Mouse (Mus musculus) forebrain, embryonic 11.5 days (tissue): ENCODE measurements around the gene Igfn1. TPM values are rescaled to one million over a fixed set of nuclear protein-coding genes. Genes with fewer than 3 reads are reported as not detected.

Experiments used
- ATAC-seq: fragments of 200-750 bp; cut with Nextera tagmentation; replicated peaks from 2 replicates; pipeline ENCODE4 v1.8.0; 2017; ENCODE audit warnings: moderate TSS enrichment; ENCODE audit not compliant: low FRiP score
- DNase-seq: peaks from one replicate; pipeline ENCODE4 v3.0.0-alpha.2; 2017; ENCODE audit warnings: low spot score
- H3K27ac ChIP-seq: fragments of 300-500 bp; sonication (generic); 2 replicates; pipeline ENCODE4 v1.5.1; 2014; ENCODE audit warnings: low read depth, low read length
- H3K27me3 ChIP-seq: fragments of 300-500 bp; sonication (generic); 2 replicates; pipeline ENCODE4 v1.6.1; 2014; ENCODE audit warnings: mild to moderate bottlenecking, low read length, mixed read lengths; ENCODE audit not compliant: control insufficient read depth, insufficient read depth
- H3K36me3 ChIP-seq: fragments of 300-500 bp; sonication (generic); 2 replicates; pipeline ENCODE4 v1.6.1; 2014; ENCODE audit warnings: mild to moderate bottlenecking, low read length, moderate library complexity, mixed read lengths; ENCODE audit not compliant: control insufficient read depth, insufficient read depth
- H3K4me1 ChIP-seq: fragments of 300-500 bp; sonication (generic); replicated peaks from 2 replicates; pipeline ENCODE4 v1.6.1; 2014; ENCODE audit warnings: low read length, mixed read lengths; ENCODE audit not compliant: control insufficient read depth, insufficient read depth
- H3K4me2 ChIP-seq: fragments of 300-500 bp; sonication (generic); 2 replicates; pipeline ENCODE4 v1.6.1; 2014; ENCODE audit warnings: low read depth, mild to moderate bottlenecking, low read length, moderate library complexity, mixed read lengths; ENCODE audit not compliant: severe bottlenecking
- H3K4me3 ChIP-seq: fragments of 300-500 bp; sonication (generic); 2 replicates; pipeline ENCODE4 v1.5.1; 2014; ENCODE audit warnings: low read depth, low read length
- H3K9ac ChIP-seq: fragments of 300-500 bp; sonication (generic); 2 replicates; pipeline ENCODE4 v1.6.1; 2014; ENCODE audit warnings: low read length
- H3K9me3 ChIP-seq: fragments of 300-500 bp; sonication (generic); 2 replicates; pipeline ENCODE4 v1.6.1; 2016; ENCODE audit warnings: low read length, mixed read lengths; ENCODE audit not compliant: control insufficient read depth
- WGBS: fragments of 180-500 bp; shearing (Covaris S2); extraction: QIAGEN DNeasy Blood & Tissue Kit; methylation state at CpG from one replicate; pipeline ENCODE4 v1.1.7; 2014; 5-methylcytosine and 5-hydroxymethylcytosine counted together
- polyA plus RNA-seq: library from polyadenylated mRNA; unstranded; fragments of >200 nt; fragmentation: Nextera tagmentation; extraction: Ambion mirVana; gene quantifications from 2 replicates; pipeline ENCODE4 v1.2.1, GENCODE M21; 2014

Igfn1 gene
- polyA plus RNA-seq, 1 experiment from 2014 or later, result not detected

DNA sequence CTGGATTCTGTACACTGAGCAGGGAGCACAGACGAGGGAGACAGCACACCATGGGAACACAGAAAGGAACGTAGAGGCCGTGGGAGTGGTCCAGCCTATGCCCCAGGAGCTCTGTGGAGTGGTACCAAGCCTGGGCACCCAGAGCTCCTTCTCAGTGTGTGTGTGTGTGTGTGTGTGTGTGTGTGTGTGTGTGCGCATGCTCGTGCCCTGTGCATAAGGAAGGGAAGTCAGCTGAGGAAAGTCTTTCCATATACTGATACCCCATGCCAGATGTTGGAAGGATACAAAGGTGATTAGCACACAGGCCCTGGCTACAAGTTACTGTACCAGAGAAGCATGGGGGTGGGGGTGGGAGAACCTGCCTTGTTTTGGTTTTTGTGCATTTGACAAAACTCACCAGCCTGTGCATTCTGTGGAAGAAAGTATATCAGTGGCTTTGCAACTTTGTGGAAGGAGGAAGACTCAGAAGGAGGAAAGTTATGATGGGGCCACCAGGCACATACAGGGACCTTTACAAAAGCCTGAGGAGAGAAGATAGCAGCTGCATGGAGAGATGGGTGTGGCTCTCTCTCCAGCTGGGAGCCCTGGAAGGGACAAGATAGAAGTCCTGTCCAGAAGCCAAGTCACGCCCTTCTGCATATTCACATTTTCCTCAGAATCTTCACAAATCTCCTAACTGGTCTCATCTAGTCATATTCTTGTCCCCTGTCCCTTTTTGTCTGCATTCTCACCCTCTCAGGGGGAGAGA, 64.7 kb downstream of the Igfn1 start:
- 64% methylated on average over 6 of the region's 6 CpGs for WGBS

DNA sequence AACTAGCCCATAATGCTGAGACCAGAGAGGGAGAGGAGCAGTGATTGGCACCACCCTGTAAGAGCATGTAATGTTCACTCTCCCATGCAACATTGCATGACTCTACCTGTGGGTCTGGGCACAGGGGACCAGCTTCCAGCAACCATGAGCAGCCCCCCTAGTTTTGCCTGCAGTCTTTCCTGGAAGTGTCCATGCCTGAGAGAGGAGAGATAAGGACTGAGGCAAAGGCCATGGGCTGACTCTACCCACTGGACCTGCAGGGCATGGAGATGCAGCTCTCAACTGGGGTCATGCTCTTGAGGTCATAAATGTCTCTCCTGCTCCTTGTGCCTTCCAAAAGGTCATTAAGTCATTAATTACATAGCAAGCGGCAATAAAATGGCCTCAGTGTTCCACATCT, 70.1 kb downstream of the Igfn1 start:
- ATAC-seq (no peak), DNase-seq (no peak)
- Histone ChIP-seq H3K27ac (no peak overlapping the region), H3K27me3 (no peaks in the 10 kb centered on the region), H3K4me3 (no peak overlapping the region), H3K36me3 (no peaks in the 10 kb centered on the region), H3K4me2 (no peak overlapping the region), H3K9ac (no peak overlapping the region), H3K4me1 (no peaks in the 10 kb centered on the region), H3K9me3 (no peaks in the 10 kb centered on the region)
- 84% methylated on average over 1 of the region's 1 CpGs for WGBS

More for the DNA sequence above, 64.7 kb downstream of the Igfn1 start:
- Histone ChIP-seq H3K36me3 (no peaks in the 10 kb centered on the region), H3K9ac (no peak overlapping the region), H3K9me3 (no peaks in the 10 kb centered on the region), H3K27me3 (no peaks in the 10 kb centered on the region), H3K4me2 (no peak overlapping the region), H3K27ac (no peak overlapping the region), H3K4me3 (no peak overlapping the region), H3K4me1 (no peaks in the 10 kb centered on the region)
- ATAC-seq (no peak), DNase-seq (no peak)

DNA sequence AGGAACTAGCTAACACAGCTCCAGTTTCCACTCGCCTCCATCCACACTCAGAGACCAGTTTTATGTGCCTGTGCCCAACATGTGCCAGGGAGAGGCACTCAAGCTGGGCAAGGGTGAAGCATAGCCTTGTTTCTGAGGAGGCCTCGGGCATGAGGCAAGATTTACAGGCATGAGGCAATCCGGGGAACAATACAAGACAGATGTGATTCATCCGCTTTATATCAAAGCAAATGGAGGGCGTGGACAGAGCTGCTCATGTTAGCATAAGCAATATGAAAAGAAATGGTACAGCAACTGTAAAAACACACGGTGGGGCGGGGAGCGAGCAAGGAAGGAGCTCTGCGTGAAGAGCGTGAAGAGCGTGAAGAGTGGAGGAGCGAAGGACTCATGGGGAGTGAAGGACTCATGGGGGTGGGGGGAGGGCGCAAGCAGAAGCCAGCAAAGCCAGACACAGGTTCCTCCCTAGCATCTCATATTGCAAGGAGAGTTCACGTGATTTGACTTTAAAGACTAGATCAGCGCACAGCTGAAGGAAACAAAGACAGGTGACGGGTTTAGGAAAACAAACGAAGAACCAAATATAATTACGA, 72.3 kb downstream of the Igfn1 start:
- Histone ChIP-seq H3K9me3 (no peaks in the 10 kb centered on the region), H3K9ac (no peak overlapping the region), H3K4me3 (no peak overlapping the region), H3K4me1 (no peaks in the 10 kb centered on the region), H3K36me3 (no peaks in the 10 kb centered on the region), H3K4me2 (no peak overlapping the region), H3K27me3 (no peaks in the 10 kb centered on the region), H3K27ac (no peak overlapping the region)
- DNase-seq (no peak), ATAC-seq (no peak)
- WGBS, result 83% methylated on average over 18 of the region's 18 CpGs

GRCm38 (mm10) chr1:135929876-135930275, 76.3 kb downstream of the Igfn1 start:
- no peak overlapping the region for H3K4me2 ChIP-seq
- DNase-seq, result no peak
- no peaks in the 10 kb centered on the region for H3K36me3 ChIP-seq
- H3K9ac ChIP-seq, result no peak overlapping the region
- ATAC-seq, result no peak
- no peaks in the 10 kb centered on the region for H3K4me1 ChIP-seq
- H3K27me3 ChIP-seq, result no peaks in the 10 kb centered on the region; the same call in 1 of the 2 replicates
- WGBS, result 57% methylated on average over 3 of the region's 3 CpGs
- no peak overlapping the region for H3K27ac ChIP-seq
- no peaks in the 10 kb centered on the region for H3K9me3 ChIP-seq
- no peak overlapping the region for H3K4me3 ChIP-seq

DNA sequence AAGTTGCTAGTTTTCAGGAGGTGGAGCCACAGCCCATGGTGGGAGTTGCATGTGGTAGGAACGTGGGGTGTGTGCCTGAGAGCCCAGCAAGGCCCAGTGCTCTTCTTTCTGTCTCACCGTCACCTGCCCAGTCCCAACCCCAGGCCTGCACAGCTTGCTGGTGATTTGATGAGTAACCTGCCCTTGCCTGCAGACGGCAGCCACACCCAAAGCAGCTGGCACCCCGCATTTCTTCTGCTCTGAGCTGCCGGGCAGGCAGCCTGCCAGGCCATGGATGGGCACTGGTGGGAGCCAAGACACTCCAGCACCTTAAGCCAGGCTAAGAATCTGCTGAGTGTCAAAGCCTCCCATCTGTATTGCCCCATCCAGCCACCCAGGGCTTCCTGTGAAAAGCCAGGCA, 80.3 kb downstream of the Igfn1 start:
- Histone ChIP-seq H3K27me3 (peaks cover 2% of the 10 kb centered on the region; the same call in 1 of the 2 replicates), H3K4me1 (no peaks in the 10 kb centered on the region), H3K4me3 (no peak overlapping the region), H3K27ac (no peak overlapping the region), H3K4me2 (no peak overlapping the region), H3K36me3 (no peaks in the 10 kb centered on the region), H3K9me3 (no peaks in the 10 kb centered on the region), H3K9ac (no peak overlapping the region)
- ATAC-seq (no peak), DNase-seq (no peak)
- WGBS, result 69% methylated on average over 5 of the region's 5 CpGs

- no peak overlapping the region for H3K27ac ChIP-seq
- no peak overlapping the region for H3K9ac ChIP-seq
- no peaks in the 10 kb centered on the region for H3K9me3 ChIP-seq
- 78% methylated on average over 5 of the region's 5 CpGs for WGBS
- H3K36me3 ChIP-seq, result no peaks in the 10 kb centered on the region
- H3K4me1 ChIP-seq, result no peaks in the 10 kb centered on the region
- DNase-seq (no peak), ATAC-seq (no peak)
- no peak overlapping the region for H3K4me2 ChIP-seq
- no peak overlapping the region for H3K4me3 ChIP-seq
- H3K27me3 ChIP-seq, result peaks cover 13% of the 10 kb centered on the region
Measured at GRCm38 (mm10) chr1:135924377-135924994, 81.7 kb downstream of the Igfn1 start.

- H3K27ac ChIP-seq, result no peak overlapping the region
- no peak overlapping the region for H3K4me3 ChIP-seq
- 82% methylated on average over 7 of the region's 7 CpGs for WGBS
- H3K4me1 ChIP-seq, result no peaks in the 10 kb centered on the region
- H3K9me3 ChIP-seq, result no peaks in the 10 kb centered on the region
- ATAC-seq (no peak), DNase-seq (no peak)
- peaks cover 26% of the 10 kb centered on the region for H3K27me3 ChIP-seq
- H3K4me2 ChIP-seq, result no peak overlapping the region
- no peak overlapping the region for H3K9ac ChIP-seq
- H3K36me3 ChIP-seq, result no peaks in the 10 kb centered on the region
Measured at GRCm38 (mm10) chr1:135923229-135923628, 82.9 kb downstream of the Igfn1 start.

- no peak for DNase-seq
- H3K27ac ChIP-seq, result no peak within 1 kb of the TSS
- no peak within 1 kb of the TSS for H3K9ac ChIP-seq
Measured at GRCm38 (mm10) chr1:135918644-135919407, 87.3 kb downstream of the Igfn1 start, which contains the start of gene Pkp1. TSS of gene Pkp1 (minus strand) at chr1:135919207.

More at GRCm38 (mm10) chr1:135918644-135919407, 87.3 kb downstream of the Igfn1 start, which contains the start of gene Pkp1:
- Histone ChIP-seq H3K27me3 (peaks cover 56% of the 10 kb centered on the region), H3K4me2 (peak within 1 kb of the TSS; percentile 24; the same call in 1 of the 2 replicates), H3K9me3 (no peaks in the 10 kb centered on the region), H3K4me3 (peak within 1 kb of the TSS; percentile 5; the same call in 1 of the 2 replicates), H3K4me1 (no peaks in the 10 kb centered on the region), H3K36me3 (no peaks in the 10 kb centered on the region)
- no peak for ATAC-seq
- under 1% methylated on average over 62 of the region's 67 CpGs for WGBS
